Mouse (Mus musculus) right cerebral cortex, postnatal 10 days (tissue): Measurements from ENCODE around the gene 4930486L24Rik.
"Not testable (repeated sequence)": the region's sequence is repeated elsewhere in the genome, so short reads cannot be mapped to it uniquely, and the experiment has no call there.

Experiments
- DNase-seq, 2 experiments: peaks; one replicate each; pipeline ENCODE4 v3.0.0; 2021; ENCODE audit warnings: low spot score in 2 of 2

Gene 4930486L24Rik

GRCm38 (mm10) chr13:60864281-60864680, at the start of gene 4930486L24Rik:
Gene 4930486L24Rik (minus strand): TSS chr13:60864475.
- no peak for DNase-seq

GRCm38 (mm10) chr13:60904780-60905179, 40.5 kb upstream of the 4930486L24Rik start, which contains the start of gene Tpbpb:
Gene Tpbpb (minus strand): TSS chr13:60904880.
- DNase-seq = not testable (repeated sequence)

GRCm38 (mm10) chr13:60897328-60897727, 33.1 kb upstream of the 4930486L24Rik start, which contains the start of gene Ctla2b:
Gene Ctla2b (minus strand): TSS chr13:60897447.
- peak; percentile 20 to 25 for DNase-seq

- not testable (repeated sequence) for DNase-seq
These were observed 32.5 kb upstream of the 4930486L24Rik start, which contains the start of gene Gm49392 for GRCm38 (mm10) chr13:60896794-60897193. Gene Gm49392 (minus strand): TSS chr13:60896894.

GRCm38 (mm10) chr13:60895406-60896160, 31.3 kb upstream of the 4930486L24Rik start:
- DNase-seq = no peak

- no peak for DNase-seq
These were observed 28.0 kb upstream of the 4930486L24Rik start for GRCm38 (mm10) chr13:60892301-60892700.

GRCm38 (mm10) chr13:60848241-60849120, 15.8 kb downstream of the 4930486L24Rik start:
- no peak for DNase-seq

GRCm38 (mm10) chr13:60843153-60843552, 21.1 kb downstream of the 4930486L24Rik start:
- no peak for DNase-seq

- no peak for DNase-seq
These were observed 21.6 kb downstream of the 4930486L24Rik start for GRCm38 (mm10) chr13:60842703-60843102.

- DNase-seq = no peak
These were observed 24.8 kb downstream of the 4930486L24Rik start for GRCm38 (mm10) chr13:60839353-60839902.

- no peak for DNase-seq
These were observed 38.2 kb downstream of the 4930486L24Rik start for GRCm38 (mm10) chr13:60826052-60826451.

- DNase-seq = no peak
These were observed 43.6 kb downstream of the 4930486L24Rik start for GRCm38 (mm10) chr13:60820486-60821175.

- peak; percentile 28 to 62 for DNase-seq
These were observed 44.8 kb downstream of the 4930486L24Rik start for GRCm38 (mm10) chr13:60819469-60819868.

- DNase-seq = no peak
These were observed 50.6 kb downstream of the 4930486L24Rik start for GRCm38 (mm10) chr13:60813722-60814121.

GRCm38 (mm10) chr13:60812768-60813167, 51.5 kb downstream of the 4930486L24Rik start:
- DNase-seq = no peak

- DNase-seq = no peak
These were observed 54.6 kb downstream of the 4930486L24Rik start for GRCm38 (mm10) chr13:60809690-60810089.

GRCm38 (mm10) chr13:60802749-60803148, 61.5 kb downstream of the 4930486L24Rik start, which contains the start of gene Ctsll3:
Gene Ctsll3 (minus strand): TSS chr13:60802849.
- no peak for DNase-seq
